Mouse (Mus musculus): ENCODE results near the gene Smok3c.
"Not testable (repeated sequence)": the region's sequence is repeated elsewhere in the genome, so short reads cannot be mapped to it uniquely, and the experiment has no call there.

Gene Smok3c

DNA sequence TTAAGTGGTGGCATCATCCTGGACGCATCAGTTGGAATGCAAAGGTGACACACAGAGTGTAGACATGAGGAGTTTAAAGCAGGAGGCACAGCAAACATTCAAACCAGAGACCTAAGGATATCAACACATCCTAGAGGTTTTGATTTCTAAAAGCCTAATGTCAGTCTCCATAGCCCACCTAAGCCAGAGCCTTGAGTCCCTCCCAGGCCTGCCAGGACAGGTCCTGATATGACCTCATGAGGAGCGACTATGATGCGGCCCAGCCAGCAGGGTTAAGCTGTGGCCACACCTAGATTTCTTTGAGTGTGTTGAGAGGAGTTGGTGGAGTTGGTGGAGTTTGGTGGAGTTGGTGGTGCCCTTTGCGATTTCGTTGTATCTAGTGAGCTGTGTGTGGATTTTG, at the start of gene Smok3c:
TSS of gene Smok3c (plus strand) at position 301 of the 400 bp plus-strand sequence.
- not testable (repeated sequence) for H3K27me3 ChIP-seq (ENCODE audit: control insufficient read depth, insufficient read depth, low read length, poor library complexity, severe bottlenecking); H3K36me3 ChIP-seq (ENCODE audit: control insufficient read depth, insufficient read depth, low read length, poor library complexity, severe bottlenecking); DNase-seq (ENCODE audit: low read depth, low spot score)

DNA sequence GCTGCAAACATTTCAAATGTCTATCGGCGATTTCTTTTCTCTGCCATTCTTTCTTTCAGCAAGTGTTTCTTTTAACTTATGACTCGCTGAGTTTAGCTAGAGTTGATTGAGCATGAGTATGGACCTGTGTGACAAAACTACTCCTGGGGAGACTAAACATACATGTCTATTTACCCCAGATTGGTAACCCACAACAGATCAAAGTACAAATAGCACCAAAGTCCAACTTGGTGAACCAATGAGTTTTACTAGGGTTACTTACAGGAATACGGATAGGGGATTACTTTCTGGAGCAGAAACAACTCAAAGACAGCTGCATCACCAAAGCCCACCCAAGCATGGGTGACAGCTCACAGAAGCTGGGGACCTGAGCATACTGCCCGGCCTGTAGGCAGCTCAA, 43.6 kb upstream of the Smok3c start:
- H3K36me3 ChIP-seq (ENCODE audit: control insufficient read depth, insufficient read depth, low read length, poor library complexity, severe bottlenecking): no peaks in the 10 kb centered on the region
- DNase-seq (ENCODE audit: low read depth, low spot score): no peak
- H3K27me3 ChIP-seq (ENCODE audit: control insufficient read depth, insufficient read depth, low read length, poor library complexity, severe bottlenecking): no peaks in the 10 kb centered on the region

DNA sequence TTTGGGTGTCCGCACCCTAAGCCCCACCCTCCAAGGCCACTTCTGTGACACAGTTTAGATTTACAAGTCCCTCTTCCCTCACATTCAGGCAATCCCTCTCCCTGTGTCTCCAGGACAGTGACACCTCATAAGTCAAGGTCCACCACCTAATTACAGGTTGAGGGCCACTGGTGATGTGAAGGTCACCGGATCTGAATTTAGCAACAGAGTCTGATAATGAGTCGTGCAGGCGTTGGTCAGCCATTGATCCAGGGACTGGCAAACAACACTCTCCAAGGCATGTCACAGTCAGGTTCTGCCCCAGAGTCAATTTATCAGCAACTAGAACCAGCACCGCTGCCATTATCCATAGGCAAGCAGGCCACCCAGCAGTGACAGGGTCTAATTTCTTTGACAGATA, 40.6 kb upstream of the Smok3c start:
- H3K36me3 ChIP-seq (ENCODE audit: control insufficient read depth, insufficient read depth, low read length, poor library complexity, severe bottlenecking): no peaks in the 10 kb centered on the region
- no peaks in the 10 kb centered on the region for H3K27me3 ChIP-seq (ENCODE audit: control insufficient read depth, insufficient read depth, low read length, poor library complexity, severe bottlenecking)
- DNase-seq (ENCODE audit: low read depth, low spot score): no peak

DNA sequence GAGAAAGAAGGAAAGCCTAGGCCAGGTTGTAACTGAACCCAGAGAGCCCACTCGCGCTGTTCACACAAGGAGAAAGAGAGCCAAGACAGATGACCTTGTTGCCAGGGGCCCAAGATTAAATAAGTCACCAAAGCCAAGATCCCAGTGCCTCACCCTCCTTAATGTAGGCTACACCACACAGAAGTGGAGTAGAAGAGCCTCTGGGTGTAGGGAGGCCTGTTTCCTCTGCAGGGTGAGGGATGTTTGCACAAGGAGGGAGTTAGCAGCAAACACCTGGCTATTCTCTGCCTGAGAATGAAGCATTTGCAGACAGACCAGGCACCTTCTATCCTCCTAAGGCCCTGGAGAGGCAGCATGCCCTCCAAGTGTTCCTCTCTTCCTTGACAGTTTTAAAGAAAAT, 36.5 kb upstream of the Smok3c start:
- DNase-seq (ENCODE audit: low read depth, low spot score): no peak
- H3K36me3 ChIP-seq (ENCODE audit: control insufficient read depth, insufficient read depth, low read length, poor library complexity, severe bottlenecking): no peaks in the 10 kb centered on the region

DNA sequence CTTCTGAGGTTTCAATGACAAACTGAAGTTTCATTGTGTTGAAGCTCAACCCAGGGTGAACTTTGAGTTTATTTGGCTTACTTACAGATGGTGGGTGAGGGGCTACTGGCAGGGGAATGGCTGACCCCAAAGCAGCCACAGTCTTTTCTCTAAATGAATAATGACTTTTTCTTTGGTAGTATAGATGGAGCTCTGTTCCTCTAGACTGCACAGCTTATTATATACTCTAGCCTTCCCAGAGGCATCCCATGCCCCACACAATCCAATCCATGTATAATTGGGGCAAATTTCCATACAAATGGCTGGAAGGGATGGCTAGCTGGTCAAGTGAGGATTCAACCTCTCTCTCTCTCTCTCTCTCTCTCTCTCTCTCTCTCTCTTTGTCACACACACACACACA, 36.0 kb upstream of the Smok3c start:
- no peaks in the 10 kb centered on the region for H3K36me3 ChIP-seq (ENCODE audit: control insufficient read depth, insufficient read depth, low read length, poor library complexity, severe bottlenecking)
- no peaks in the 10 kb centered on the region for H3K27me3 ChIP-seq (ENCODE audit: control insufficient read depth, insufficient read depth, low read length, poor library complexity, severe bottlenecking)
- no peak for DNase-seq (ENCODE audit: low read depth, low spot score)

More for the DNA sequence above, 36.5 kb upstream of the Smok3c start:
- no peaks in the 10 kb centered on the region for H3K27me3 ChIP-seq (ENCODE audit: control insufficient read depth, insufficient read depth, low read length, poor library complexity, severe bottlenecking)

DNA sequence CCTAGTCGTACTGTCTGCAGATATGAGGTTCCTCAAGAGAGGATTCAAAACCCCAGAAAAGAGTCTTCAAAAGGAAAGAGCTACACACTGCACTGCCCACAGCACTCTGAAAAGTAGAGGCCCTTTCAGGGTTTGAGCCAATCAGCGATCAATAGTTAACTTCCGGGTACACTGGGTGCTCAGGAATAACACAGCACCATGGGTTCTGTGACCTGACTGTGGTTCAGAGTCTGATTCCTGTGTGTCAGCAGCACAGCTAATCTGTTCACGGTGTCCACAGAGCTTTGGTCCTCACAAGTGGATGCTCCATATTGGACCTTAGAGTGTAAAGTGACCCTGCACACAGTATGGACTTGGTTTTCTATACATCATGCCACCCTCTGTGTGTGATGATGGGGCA, 33.4 kb upstream of the Smok3c start:
- not testable (repeated sequence) for H3K27me3 ChIP-seq (ENCODE audit: control insufficient read depth, insufficient read depth, low read length, poor library complexity, severe bottlenecking); H3K36me3 ChIP-seq (ENCODE audit: control insufficient read depth, insufficient read depth, low read length, poor library complexity, severe bottlenecking); DNase-seq (ENCODE audit: low read depth, low spot score)

DNA sequence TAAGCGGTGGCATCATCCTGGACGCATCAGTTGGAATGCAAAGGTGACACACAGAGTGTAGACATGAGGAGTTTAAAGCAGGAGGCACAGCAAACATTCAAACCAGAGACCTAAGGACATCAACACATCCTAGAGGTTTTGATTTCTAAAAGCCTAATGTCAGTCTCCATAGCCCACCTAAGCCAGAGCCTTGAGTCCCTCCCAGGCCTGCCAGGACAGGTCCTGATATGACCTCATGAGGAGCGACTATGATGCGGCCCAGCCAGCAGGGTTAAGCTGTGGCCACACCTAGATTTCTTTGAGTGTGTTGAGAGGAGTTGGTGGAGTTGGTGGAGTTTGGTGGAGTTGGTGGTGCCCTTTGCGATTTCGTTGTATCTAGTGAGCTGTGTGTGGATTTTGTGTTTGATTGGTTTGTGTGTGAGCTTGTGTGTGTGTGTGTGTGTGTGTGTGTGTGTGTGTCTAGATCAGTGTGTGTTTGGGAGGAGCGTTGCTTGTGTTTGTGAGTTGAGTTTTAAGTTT, 32.0 kb upstream of the Smok3c start, which contains the start of the genes Smok3a and Smok3b:
TSS of gene Smok3a (plus strand) at position 301 of the 519 bp plus-strand sequence.
TSS of gene Smok3b (plus strand) at position 469 of the 519 bp plus-strand sequence.
- DNase-seq (ENCODE audit: low read depth, low spot score); H3K36me3 ChIP-seq (ENCODE audit: control insufficient read depth, insufficient read depth, low read length, poor library complexity, severe bottlenecking); H3K27me3 ChIP-seq (ENCODE audit: control insufficient read depth, insufficient read depth, low read length, poor library complexity, severe bottlenecking): not testable (repeated sequence)

DNA sequence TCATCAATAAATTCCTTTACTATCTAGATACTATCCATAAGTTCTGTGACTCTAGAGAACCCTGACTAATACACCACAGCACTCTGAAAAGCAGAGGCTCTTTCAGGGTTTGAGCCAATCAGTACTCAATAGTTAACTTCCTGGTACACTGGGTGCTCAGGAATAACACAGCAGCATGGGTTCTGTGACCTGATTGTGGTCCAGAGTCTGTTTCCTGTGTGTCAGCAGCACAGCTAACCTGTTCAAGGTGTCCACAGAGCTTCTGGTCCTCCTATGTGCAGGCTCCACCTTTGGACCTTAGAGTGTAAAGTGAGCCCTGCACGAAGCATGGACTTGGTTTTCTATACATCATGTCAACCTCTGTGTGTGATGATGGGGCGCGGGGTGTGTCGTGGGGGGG, 20.8 kb downstream of the Smok3c start:
- no peak for DNase-seq (ENCODE audit: low read depth, low spot score)
- H3K36me3 ChIP-seq (ENCODE audit: control insufficient read depth, insufficient read depth, low read length, poor library complexity, severe bottlenecking): no peaks in the 10 kb centered on the region
- no peaks in the 10 kb centered on the region for H3K27me3 ChIP-seq (ENCODE audit: control insufficient read depth, insufficient read depth, low read length, poor library complexity, severe bottlenecking)

DNA sequence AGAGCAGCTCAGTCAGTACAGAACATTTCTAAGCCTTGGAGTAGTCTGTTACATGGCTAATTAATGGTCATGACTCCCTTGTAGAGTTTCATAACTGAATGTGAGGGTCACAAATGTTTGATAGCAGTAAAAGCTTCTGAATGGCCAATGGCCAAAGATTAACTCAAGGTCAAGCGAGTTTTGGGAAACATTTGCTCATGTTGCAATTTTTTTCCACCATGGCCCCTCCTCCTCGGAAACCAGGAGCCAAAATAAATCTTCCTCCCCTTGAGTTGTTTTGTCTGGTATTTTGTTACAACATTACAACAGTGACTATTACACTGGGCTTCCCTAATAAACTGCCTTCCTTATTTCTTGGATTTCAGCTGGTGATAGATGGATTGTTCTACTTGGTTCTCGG, 22.7 kb downstream of the Smok3c start:
- Histone ChIP-seq H3K27me3 (ENCODE audit: control insufficient read depth, insufficient read depth, low read length, poor library complexity, severe bottlenecking) (no peaks in the 10 kb centered on the region), H3K36me3 (ENCODE audit: control insufficient read depth, insufficient read depth, low read length, poor library complexity, severe bottlenecking) (no peaks in the 10 kb centered on the region)
- DNase-seq (ENCODE audit: low read depth, low spot score): no peak

DNA sequence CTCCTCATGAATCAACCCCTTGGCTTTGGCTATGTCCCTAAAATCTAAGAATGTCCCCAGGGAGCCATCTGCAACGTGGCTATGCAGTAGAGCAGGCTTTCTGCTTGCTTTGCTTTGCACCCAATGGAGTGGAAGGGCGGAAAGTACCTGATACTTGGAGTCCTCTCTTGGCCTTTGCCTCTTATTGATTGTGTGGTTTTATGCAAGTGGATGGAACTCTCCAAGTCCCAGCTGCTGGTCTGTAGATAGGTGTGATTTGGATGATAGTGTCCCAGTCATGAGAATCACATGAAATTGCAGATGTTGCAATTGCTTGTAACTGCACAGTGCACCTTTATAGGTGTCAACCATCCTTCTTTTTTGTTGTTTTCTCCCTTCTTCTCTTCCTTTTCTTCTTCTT, 23.2 kb downstream of the Smok3c start:
- no peak for DNase-seq (ENCODE audit: low read depth, low spot score)
- H3K36me3 ChIP-seq (ENCODE audit: control insufficient read depth, insufficient read depth, low read length, poor library complexity, severe bottlenecking): no peaks in the 10 kb centered on the region

DNA sequence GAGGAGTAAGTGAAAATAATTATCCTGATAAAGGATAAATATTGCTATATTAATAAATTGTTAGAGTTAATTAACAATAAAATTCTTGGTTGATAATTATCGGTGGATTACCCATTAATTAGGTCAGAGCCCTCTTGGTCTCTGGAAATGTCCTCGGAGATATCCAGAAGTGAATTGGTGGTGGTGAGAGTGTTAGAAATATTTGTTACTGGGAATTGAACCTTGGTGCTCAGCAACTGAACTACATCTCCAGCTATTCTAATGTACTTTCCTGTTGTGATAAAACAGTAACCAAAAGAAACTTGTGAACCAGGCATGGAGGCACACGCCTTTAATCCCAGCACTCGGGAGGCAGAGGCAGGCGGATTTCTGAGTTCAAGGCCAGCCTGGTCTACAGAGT, 27.5 kb downstream of the Smok3c start:
- DNase-seq (ENCODE audit: low read depth, low spot score): no peak
- H3K27me3 ChIP-seq (ENCODE audit: control insufficient read depth, insufficient read depth, low read length, poor library complexity, severe bottlenecking): no peaks in the 10 kb centered on the region

More for the DNA sequence above, 23.2 kb downstream of the Smok3c start:
- no peaks in the 10 kb centered on the region for H3K27me3 ChIP-seq (ENCODE audit: control insufficient read depth, insufficient read depth, low read length, poor library complexity, severe bottlenecking)

DNA sequence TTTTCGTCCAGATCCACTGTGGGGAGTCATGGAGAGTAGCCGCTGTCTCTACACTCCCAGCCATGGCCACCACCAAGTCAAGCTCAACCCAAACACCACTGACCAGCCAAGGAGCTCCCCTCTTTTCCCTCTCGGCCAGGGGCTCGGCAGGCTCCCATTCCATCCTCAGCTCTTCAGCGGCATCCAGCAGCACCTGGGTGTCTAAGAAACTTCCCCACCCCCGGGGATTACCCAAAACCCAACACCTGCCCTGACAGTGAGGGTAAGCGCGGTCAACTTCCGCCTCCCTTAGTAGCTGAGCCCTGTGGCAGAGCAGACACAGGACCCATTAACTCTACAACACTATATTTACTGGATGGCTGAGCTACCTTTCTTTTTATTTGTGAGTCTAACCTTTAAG, 28.5 kb downstream of the Smok3c start:
- DNase-seq (ENCODE audit: low read depth, low spot score): no peak
- Histone ChIP-seq H3K27me3 (ENCODE audit: control insufficient read depth, insufficient read depth, low read length, poor library complexity, severe bottlenecking) (no peaks in the 10 kb centered on the region), H3K36me3 (ENCODE audit: control insufficient read depth, insufficient read depth, low read length, poor library complexity, severe bottlenecking) (no peaks in the 10 kb centered on the region)

More for the DNA sequence above, 27.5 kb downstream of the Smok3c start:
- H3K36me3 ChIP-seq (ENCODE audit: control insufficient read depth, insufficient read depth, low read length, poor library complexity, severe bottlenecking): no peaks in the 10 kb centered on the region

DNA sequence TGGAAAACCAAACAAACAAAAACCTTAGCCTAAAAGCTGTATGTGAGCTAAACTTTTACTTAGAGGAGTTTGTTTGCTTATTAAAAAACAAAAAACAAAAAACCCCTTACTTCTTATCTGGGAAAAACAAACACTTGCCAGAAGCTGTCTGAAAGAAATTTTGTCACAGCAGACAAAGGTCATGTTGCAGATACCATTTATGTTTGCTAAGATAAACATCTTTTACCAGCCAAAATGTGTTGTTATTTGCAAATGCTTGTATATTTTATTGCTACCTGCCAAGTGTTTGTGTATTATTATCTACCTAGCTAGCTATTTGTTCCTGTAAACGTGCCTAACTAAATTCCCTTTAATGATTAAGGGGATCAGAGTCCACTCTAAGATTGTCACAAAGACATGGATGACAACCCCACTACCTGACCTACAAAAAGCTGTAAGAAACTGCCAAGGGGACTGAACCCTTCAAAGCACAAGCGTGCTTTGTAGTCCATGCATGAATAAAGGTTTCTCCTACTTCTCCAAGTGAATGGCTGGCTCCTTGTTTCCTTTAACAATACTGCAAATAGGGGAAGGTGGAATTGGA, 30.4 kb downstream of the Smok3c start:
- no peak for DNase-seq (ENCODE audit: low read depth, low spot score)
- Histone ChIP-seq H3K36me3 (ENCODE audit: control insufficient read depth, insufficient read depth, low read length, poor library complexity, severe bottlenecking) (no peaks in the 10 kb centered on the region), H3K27me3 (ENCODE audit: control insufficient read depth, insufficient read depth, low read length, poor library complexity, severe bottlenecking) (no peaks in the 10 kb centered on the region)

DNA sequence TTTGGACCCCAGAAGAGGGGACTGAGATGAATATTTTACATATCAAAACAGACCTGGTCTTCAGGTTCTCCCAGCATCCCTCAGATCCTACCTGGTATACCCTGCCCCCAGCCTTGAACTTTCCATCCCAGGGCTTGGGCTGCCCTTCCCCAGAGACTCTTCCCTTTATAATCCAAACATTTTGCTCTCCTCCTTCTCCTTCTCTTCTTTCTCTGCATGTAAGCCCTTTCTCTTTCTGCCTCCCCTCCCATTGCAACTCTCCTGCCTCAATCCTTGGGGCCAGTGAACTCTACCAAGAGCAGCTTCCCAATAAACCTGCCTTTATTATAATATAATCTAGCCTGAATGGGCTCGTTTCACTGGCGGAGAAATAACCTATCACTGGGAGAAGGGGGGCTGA, 30.9 kb downstream of the Smok3c start:
- H3K36me3 ChIP-seq (ENCODE audit: control insufficient read depth, insufficient read depth, low read length, poor library complexity, severe bottlenecking): no peaks in the 10 kb centered on the region
- DNase-seq (ENCODE audit: low read depth, low spot score): no peak
- no peaks in the 10 kb centered on the region for H3K27me3 ChIP-seq (ENCODE audit: control insufficient read depth, insufficient read depth, low read length, poor library complexity, severe bottlenecking)

DNA sequence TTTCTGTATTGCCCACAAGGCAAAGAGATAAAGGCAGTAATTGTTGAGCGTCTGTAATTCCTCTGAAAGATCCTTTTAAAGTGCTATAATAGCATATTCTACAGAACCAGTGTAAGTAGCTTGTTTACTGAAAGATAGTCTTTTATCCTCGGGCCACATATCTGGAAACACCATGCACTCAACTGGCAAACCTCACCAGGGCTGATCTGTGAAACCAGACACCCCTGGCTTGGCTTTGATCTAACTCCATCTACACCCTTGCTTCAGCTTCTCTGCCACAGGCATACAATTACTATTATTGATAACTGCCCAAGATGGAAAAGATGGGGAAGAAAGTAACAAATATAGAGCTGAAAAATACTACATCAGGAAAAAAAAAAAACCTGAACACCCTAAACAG, 31.5 kb downstream of the Smok3c start:
- H3K27me3 ChIP-seq (ENCODE audit: control insufficient read depth, insufficient read depth, low read length, poor library complexity, severe bottlenecking): no peaks in the 10 kb centered on the region
- no peaks in the 10 kb centered on the region for H3K36me3 ChIP-seq (ENCODE audit: control insufficient read depth, insufficient read depth, low read length, poor library complexity, severe bottlenecking)
- DNase-seq (ENCODE audit: low read depth, low spot score): no peak

DNA sequence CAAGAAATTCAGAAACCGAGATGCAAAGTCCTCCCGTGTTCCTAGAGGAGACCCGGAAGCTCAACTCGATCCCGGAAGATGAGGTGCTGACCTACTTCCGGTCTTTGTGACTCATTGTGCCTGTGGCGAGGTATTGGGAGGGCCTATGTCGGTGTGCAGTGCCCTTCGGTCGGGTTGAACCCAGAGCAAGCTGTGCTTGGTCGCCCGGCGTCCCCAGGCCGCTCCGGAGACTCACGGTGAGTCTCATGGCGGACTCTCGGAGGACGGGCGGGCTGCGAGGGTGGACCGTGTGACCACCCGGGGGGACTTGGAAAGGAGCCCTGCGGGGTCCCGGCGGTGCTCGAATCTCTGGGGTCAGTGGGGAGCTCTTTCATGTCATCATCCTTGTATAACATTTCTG, 32.0 kb downstream of the Smok3c start, which contains the start of gene Zkscan1:
TSS of gene Zkscan1 (plus strand) at position 89 of the 400 bp plus-strand sequence.
- DNase-seq (ENCODE audit: low read depth, low spot score): peak; percentile 92
- Histone ChIP-seq H3K36me3 (ENCODE audit: control insufficient read depth, insufficient read depth, low read length, poor library complexity, severe bottlenecking) (no peaks in the 10 kb centered on the region), H3K27me3 (ENCODE audit: control insufficient read depth, insufficient read depth, low read length, poor library complexity, severe bottlenecking) (no peaks in the 10 kb centered on the region)

Measured in splenic B cell, adult 2 months (primary cell).